Mouse (Mus musculus) heart, embryonic 12.5 days (tissue): Measurements from ENCODE around the gene Gm13272. TPM values are rescaled to one million over a fixed set of nuclear protein-coding genes. Genes with fewer than 3 reads are reported as not detected.
"Not testable (repeated sequence)": the region's sequence is repeated elsewhere in the genome, so short reads cannot be mapped to it uniquely, and the experiment has no call there.

ENCODE experiments used
- ATAC-seq: fragments of 200-750 bp; cut with Nextera tagmentation; 2 replicates; pipeline ENCODE4 v1.8.0; 2017; ENCODE audit warnings: moderate TSS enrichment, moderate library complexity; ENCODE audit not compliant: insufficient number of reproducible peaks, low FRiP score
- H3K27ac ChIP-seq: fragments of 300-500 bp; sonication (generic); 2 replicates; pipeline ENCODE4 v1.5.1; 2016; ENCODE audit warnings: mild to moderate bottlenecking, moderate library complexity; ENCODE audit not compliant: poor library complexity, severe bottlenecking
- H3K27me3 ChIP-seq: fragments of 300-500 bp; sonication (generic); replicated peaks from 2 replicates; pipeline ENCODE4 v1.6.1; 2016; ENCODE audit warnings: mild to moderate bottlenecking, moderate library complexity
- H3K36me3 ChIP-seq: fragments of 300-500 bp; sonication (generic); 2 replicates; pipeline ENCODE4 v1.6.1; 2016; ENCODE audit warnings: mild to moderate bottlenecking, moderate library complexity
- H3K4me1 ChIP-seq: fragments of 300-500 bp; sonication (generic); replicated peaks from 2 replicates; pipeline ENCODE4 v1.6.1; 2016; ENCODE audit warnings: mild to moderate bottlenecking
- H3K4me2 ChIP-seq: fragments of 300-500 bp; sonication (generic); 2 replicates; pipeline ENCODE4 v1.6.1; 2016; ENCODE audit warnings: mild to moderate bottlenecking, moderate library complexity
- H3K4me3 ChIP-seq: fragments of 300-500 bp; sonication (generic); 2 replicates; pipeline ENCODE4 v1.5.1; 2016; ENCODE audit warnings: mild to moderate bottlenecking
- H3K9ac ChIP-seq: fragments of 300-500 bp; sonication (generic); 2 replicates; pipeline ENCODE4 v1.6.1; 2016; ENCODE audit warnings: mild to moderate bottlenecking, moderate library complexity
- H3K9me3 ChIP-seq: fragments of 300-500 bp; sonication (generic); replicated peaks from 2 replicates; pipeline ENCODE4 v1.6.1; 2016; ENCODE audit warnings: mild to moderate bottlenecking, moderate library complexity
- WGBS: fragments of 180-500 bp; shearing (Covaris S2); methylation state at CpG from one replicate; pipeline ENCODE4 v1.1.7; 2016; 5-methylcytosine and 5-hydroxymethylcytosine counted together
- polyA plus RNA-seq: library from polyadenylated mRNA; unstranded; fragments of >200 nt; fragmentation: Nextera tagmentation; extraction: Ambion mirVana; gene quantifications from 2 replicates; pipeline ENCODE4 v1.2.1, GENCODE M21; 2016

Gene Gm13272
- polyA plus RNA-seq, 1 experiment from 2014 or later = 0.24 TPM

- H3K4me2 ChIP-seq, H3K9ac ChIP-seq, H3K4me3 ChIP-seq, H3K27me3 ChIP-seq, H3K9me3 ChIP-seq, H3K4me1 ChIP-seq, H3K36me3 ChIP-seq, H3K27ac ChIP-seq, ATAC-seq: not testable (repeated sequence)
- 0% methylated on average over 4 of the region's 28 CpGs for WGBS
Observed at GRCm38 (mm10) chr4:88788402-88788801, 8.8 kb downstream of the Gm13272 start, which contains the start of gene Gm13277. Gene Gm13277, plus strand, starts transcription at chr4:88788632.

GRCm38 (mm10) chr4:88791250-88791649, 11.6 kb downstream of the Gm13272 start, which contains the start of gene Gm13278:
Gene Gm13278, plus strand, starts transcription at chr4:88791550.
- H3K4me1 ChIP-seq, H3K9ac ChIP-seq, H3K9me3 ChIP-seq, H3K36me3 ChIP-seq, H3K4me3 ChIP-seq, H3K27ac ChIP-seq, H3K4me2 ChIP-seq, H3K27me3 ChIP-seq, ATAC-seq: not testable (repeated sequence)
- WGBS = no CpG with 5 or more reads among the region's 28 CpGs

DNA sequence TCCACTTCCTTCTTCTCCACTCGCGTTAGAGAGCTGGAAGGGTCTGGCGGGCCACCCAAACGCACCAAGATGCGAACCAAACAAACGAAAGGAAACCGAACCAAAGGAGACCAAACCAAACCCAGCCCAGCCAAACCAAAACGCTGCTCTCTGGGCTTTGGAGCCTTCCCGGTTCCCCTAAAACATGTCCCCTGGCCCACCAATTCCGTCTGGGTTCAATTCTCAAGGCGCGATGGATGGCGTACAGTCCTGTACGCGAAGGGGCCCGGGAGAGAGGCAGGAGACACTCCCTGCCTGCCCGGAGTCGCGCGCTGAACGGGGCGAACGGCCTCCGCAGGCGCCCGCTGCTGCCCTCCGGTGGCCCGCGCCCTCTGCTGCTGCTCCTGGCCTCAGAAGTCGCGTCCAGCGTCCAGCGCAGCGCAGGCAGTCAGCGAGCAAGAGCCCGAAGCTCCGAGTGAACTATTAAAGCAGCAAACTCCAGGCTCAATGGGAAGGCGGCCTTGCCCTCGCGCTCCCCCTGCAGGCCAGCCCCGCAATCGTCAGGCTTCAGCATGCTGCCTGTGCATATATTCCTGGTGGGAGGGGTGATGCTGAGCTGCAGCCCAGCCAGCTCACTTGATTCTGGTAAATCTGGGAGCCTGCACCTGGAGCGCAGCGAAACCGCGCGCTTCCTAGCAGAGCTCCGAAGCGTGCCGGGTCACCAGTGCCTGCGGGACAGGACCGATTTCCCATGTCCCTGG, 14.5 kb downstream of the Gm13272 start, which contains the start of gene Gm13275:
Gm13275 (plus strand) TSS at position 552 of the 740 bp plus-strand sequence.
- ATAC-seq, H3K9me3 ChIP-seq: not testable (repeated sequence)
- WGBS = 0% methylated on average over 13 of the region's 52 CpGs

GRCm38 (mm10) chr4:88797097-88797496, 17.4 kb downstream of the Gm13272 start, which contains the start of gene Gm13279:
Gene Gm13279, plus strand, starts transcription at chr4:88797397.
- H3K9me3 ChIP-seq, H3K4me3 ChIP-seq, H3K36me3 ChIP-seq, H3K4me2 ChIP-seq, H3K4me1 ChIP-seq, H3K27ac ChIP-seq, H3K27me3 ChIP-seq, ATAC-seq, H3K9ac ChIP-seq: not testable (repeated sequence)
- WGBS = no CpG with 5 or more reads among the region's 28 CpGs

More for the DNA sequence above, 14.5 kb downstream of the Gm13272 start, which contains the start of gene Gm13275:
- not testable (repeated sequence) for H3K27ac ChIP-seq, H3K4me2 ChIP-seq, H3K27me3 ChIP-seq, H3K4me1 ChIP-seq, H3K36me3 ChIP-seq, H3K9ac ChIP-seq, H3K4me3 ChIP-seq

GRCm38 (mm10) chr4:88799365-88799764, 19.7 kb downstream of the Gm13272 start, which contains the start of gene Gm13285:
Gene Gm13285, plus strand, starts transcription at chr4:88799665.
- H3K4me2 ChIP-seq, H3K9ac ChIP-seq, H3K27me3 ChIP-seq, H3K9me3 ChIP-seq, H3K36me3 ChIP-seq, H3K27ac ChIP-seq, H3K4me1 ChIP-seq, ATAC-seq, H3K4me3 ChIP-seq: not testable (repeated sequence)
- WGBS = 9% methylated on average over 6 of the region's 7 CpGs

DNA sequence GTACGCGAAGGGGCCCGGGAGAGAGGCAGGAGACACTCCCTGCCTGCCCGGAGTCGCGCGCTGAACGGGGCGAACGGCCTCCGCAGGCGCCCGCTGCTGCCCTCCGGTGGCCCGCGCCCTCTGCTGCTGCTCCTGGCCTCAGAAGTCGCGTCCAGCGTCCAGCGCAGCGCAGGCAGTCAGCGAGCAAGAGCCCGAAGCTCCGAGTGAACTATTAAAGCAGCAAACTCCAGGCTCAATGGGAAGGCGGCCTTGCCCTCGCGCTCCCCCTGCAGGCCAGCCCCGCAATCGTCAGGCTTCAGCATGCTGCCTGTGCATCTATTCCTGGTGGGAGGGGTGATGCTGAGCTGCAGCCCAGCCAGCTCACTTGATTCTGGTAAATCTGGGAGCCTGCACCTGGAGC, 23.3 kb downstream of the Gm13272 start, which contains the start of gene Gm13287:
Gm13287 (plus strand) TSS at position 301 of the 400 bp plus-strand sequence.
- not testable (repeated sequence) for H3K9ac ChIP-seq, H3K27me3 ChIP-seq, H3K9me3 ChIP-seq, H3K27ac ChIP-seq, H3K4me1 ChIP-seq, H3K4me3 ChIP-seq, ATAC-seq, H3K36me3 ChIP-seq
- WGBS = no CpG with 5 or more reads among the region's 29 CpGs
- H3K4me2 ChIP-seq = peak within 1 kb of the TSS; percentile 49

DNA sequence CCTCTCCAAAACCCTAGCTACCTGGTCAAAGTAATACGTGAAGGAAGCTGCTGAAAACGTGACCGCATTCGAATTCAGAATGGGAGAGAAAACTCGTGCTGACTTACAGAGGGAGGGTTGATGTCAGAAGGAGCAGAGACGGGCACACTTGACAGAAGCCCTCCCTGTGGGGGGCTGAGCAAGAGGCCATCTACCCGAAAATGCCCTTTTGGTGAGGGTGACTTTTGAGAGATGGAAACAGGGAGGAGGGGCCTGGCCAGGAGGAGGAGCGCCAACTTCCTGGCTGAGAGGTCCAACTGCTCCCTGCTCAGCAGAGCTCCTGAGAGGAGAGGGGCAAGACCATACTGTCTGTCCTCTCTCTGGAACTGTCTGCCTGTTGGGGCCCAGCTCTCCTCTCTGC, 25.6 kb downstream of the Gm13272 start, which contains the start of gene Gm13288:
Gm13288 (plus strand) TSS at position 301 of the 400 bp plus-strand sequence.
- not testable (repeated sequence) for H3K9me3 ChIP-seq, H3K36me3 ChIP-seq, H3K4me3 ChIP-seq, H3K4me1 ChIP-seq, H3K27ac ChIP-seq, H3K27me3 ChIP-seq, H3K9ac ChIP-seq, ATAC-seq
- peak within 1 kb of the TSS; percentile 44 for H3K4me2 ChIP-seq
- no CpG with 5 or more reads among the region's 8 CpGs for WGBS

DNA sequence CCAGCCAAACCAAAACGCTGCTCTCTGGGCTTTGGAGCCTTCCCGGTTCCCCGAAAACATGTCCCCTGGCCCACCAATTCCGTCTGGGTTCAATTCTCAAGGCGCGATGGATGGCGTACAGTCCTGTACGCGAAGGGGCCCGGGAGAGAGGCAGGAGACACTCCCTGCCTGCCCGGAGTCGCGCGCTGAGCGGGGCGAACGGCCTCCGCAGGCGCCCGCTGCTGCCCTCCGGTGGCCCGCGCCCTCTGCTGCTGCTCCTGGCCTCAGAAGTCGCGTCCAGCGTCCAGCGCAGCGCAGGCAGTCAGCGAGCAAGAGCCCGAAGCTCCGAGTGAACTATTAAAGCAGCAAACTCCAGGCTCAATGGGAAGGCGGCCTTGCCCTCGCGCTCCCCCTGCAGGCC, 26.1 kb downstream of the Gm13272 start:
- not testable (repeated sequence) for ATAC-seq, H3K9ac ChIP-seq, H3K27ac ChIP-seq, H3K36me3 ChIP-seq, H3K4me3 ChIP-seq, H3K27me3 ChIP-seq, H3K4me1 ChIP-seq, H3K9me3 ChIP-seq
- peak overlapping the region; percentile 44 for H3K4me2 ChIP-seq
- WGBS = 0% methylated on average over 8 of the region's 34 CpGs

- ATAC-seq = no peak
- H3K27ac ChIP-seq = no peak within 1 kb of the TSS
- no peak within 1 kb of the TSS for H3K9ac ChIP-seq
- H3K36me3 ChIP-seq = no peaks in the 10 kb centered on the region
- H3K4me2 ChIP-seq = no peak within 1 kb of the TSS
- H3K4me3 ChIP-seq = no peak within 1 kb of the TSS
- 58% methylated on average over 3 of the region's 3 CpGs for WGBS
- H3K27me3 ChIP-seq = 0 out of 2 replicates have a peak, but pooled peaks cover 8% of the 10 kb centered on the region
- no peaks in the 10 kb centered on the region for H3K9me3 ChIP-seq
- no peaks in the 10 kb centered on the region for H3K4me1 ChIP-seq
Observed at GRCm38 (mm10) chr4:88815928-88816327, 36.3 kb downstream of the Gm13272 start, which contains the start of gene Ifna7. Gene Ifna7, plus strand, starts transcription at chr4:88816228.

- H3K27ac ChIP-seq = no peak within 1 kb of the TSS
- no peaks in the 10 kb centered on the region for H3K9me3 ChIP-seq
- no peak within 1 kb of the TSS for H3K9ac ChIP-seq
- ATAC-seq = no peak
- no peak within 1 kb of the TSS for H3K4me2 ChIP-seq
- WGBS = 82% methylated on average over 1 of the region's 1 CpGs
- 0 out of 2 replicates have a peak, but pooled peaks cover 6% of the 10 kb centered on the region for H3K27me3 ChIP-seq
- H3K36me3 ChIP-seq = no peaks in the 10 kb centered on the region
- H3K4me3 ChIP-seq = no peak within 1 kb of the TSS
- H3K4me1 ChIP-seq = no peaks in the 10 kb centered on the region
Observed at GRCm38 (mm10) chr4:88819659-88820058, 40.0 kb downstream of the Gm13272 start, which contains the start of gene Ifna11. Gene Ifna11, plus strand, starts transcription at chr4:88819959.

GRCm38 (mm10) chr4:88822995-88823394, 43.3 kb downstream of the Gm13272 start:
- H3K27me3 ChIP-seq = no peaks in the 10 kb centered on the region
- no peak overlapping the region for H3K4me3 ChIP-seq
- ATAC-seq = no peak
- no peaks in the 10 kb centered on the region for H3K4me1 ChIP-seq
- no peak overlapping the region for H3K27ac ChIP-seq
- whole genome bisulfite sequencing = 25% methylated on average over 4 of the region's 4 CpGs
- H3K9me3 ChIP-seq = no peaks in the 10 kb centered on the region
- no peaks in the 10 kb centered on the region for H3K36me3 ChIP-seq
- no peak overlapping the region for H3K4me2 ChIP-seq
- H3K9ac ChIP-seq = no peak overlapping the region
